Mouse (Mus musculus) kidney, adult 11 months (tissue): ENCODE measurements around the gene Ier3.

ENCODE experiments used
- DNase-seq: peaks from one replicate; pipeline ENCODE4 v3.0.0; 2022

The Ier3 gene

DNA sequence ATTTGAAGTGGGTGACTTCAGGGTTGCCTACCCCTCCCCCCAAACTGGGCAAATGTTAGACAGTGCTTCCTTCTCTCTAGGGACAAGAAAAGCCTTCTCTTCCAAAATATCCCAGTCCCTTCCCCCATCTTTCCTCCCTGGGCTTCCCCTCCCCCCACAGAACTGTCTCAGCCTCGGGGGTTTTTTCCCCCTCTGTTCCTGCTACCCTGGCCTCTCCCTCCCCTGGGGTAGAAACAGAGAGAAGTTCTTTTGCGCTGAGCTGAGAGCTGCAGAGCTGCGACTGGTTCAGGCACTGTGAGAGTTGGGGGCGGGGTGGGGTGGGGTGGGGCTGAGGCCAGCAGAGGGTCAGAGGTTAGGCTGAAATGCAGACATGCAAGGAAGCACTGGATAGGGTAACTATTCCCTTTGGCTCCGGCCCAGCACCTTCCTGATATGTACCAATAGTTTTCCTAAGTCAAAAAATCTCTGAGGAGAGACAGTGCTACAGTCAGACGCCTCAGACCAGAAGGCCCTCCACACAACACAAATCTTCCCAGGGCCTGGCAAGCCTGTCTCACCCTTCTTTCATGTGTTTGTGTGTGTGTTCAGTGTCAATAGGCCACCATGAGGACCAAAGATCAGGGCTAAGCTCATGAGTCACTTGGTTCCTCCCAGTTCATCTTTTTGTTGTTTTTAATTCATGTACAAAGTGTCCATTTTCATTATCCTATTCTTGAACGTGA lies 48.0 kb downstream of the Ier3 start:
- no peak for DNase-seq

DNA sequence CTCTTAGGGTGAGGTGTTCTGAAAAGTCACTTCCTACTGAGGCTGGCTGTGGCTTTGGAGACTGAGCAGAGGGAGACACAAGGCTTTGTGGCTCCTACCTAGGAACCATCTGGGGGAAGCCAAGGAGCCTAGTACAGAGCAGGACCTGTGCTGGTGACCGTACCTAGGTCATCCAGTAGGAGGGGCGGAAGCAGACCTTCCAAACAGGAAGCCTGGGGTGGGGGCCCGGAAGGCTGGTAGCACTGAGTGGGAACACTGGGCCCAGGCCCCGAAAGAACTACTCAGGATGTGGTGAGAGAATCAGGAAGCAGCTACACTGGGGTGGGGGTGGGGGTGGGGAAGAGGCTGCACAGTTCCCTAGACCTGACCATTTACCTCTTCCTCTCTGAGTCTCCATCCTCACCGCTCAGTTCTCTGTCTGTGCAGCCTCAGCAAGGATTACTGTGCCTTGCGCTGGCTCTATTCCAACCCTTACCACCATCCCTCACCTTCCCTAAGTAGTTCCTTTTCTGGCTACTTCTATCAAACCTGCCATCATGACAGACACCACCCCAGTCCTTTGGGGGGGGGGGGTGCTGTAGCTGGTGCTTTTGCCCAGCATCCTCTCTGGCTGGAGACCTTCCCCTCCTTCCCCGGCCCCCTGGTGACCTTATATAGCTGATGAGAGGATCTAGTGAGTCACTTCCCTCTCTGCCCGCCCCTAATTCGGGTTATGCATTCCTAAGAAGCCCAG lies 48.8 kb downstream of the Ier3 start:
- DNase-seq, result peak; percentile 69

DNA sequence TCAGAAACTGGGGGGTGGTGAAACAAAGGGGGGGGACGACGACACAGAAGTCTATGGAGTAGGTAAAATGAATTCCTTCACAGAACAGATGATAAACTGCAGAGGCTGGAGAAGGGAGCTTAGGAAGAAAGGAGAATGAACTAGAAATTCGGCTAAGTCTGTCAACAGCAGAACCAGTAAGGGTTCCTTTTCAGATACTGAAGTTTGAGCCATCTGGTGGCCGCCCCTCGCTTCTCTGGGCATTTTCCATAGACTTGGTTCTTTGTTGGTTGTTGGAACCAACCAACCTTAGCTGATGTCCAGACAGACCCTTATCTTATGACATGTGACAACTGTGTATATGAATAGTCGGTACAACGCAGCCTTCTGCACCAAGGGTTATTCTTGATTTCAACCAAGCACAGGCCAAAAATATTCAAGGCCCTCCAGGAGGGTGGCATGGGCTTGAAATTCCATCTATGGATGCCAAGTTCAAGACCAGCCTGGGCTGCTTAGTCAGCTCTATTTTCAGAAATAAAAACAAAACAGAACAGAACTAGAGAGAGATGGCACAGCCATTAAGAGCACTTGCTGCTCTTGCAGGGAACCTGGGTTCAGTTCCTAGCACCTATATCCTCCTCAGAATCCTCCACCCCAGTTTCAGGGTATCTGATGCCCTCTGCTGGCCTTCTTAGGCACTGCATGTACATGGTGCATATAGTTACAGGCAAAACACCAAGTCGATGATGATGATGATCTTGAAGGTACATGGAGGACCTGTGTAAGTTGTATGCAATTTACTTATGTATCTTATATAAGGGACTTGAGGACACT lies 49.6 kb downstream of the Ier3 start:
- no peak for DNase-seq
